Mouse (Mus musculus) telencephalon, adult 2 months (tissue): ENCODE measurements around the gene Tpbgl.

Experiments used
- DNase-seq: peaks from one replicate; pipeline ENCODE4 v3.0.0-alpha.2; 2011; ENCODE audit warnings: low read depth, low spot score

The Tpbgl gene

DNA sequence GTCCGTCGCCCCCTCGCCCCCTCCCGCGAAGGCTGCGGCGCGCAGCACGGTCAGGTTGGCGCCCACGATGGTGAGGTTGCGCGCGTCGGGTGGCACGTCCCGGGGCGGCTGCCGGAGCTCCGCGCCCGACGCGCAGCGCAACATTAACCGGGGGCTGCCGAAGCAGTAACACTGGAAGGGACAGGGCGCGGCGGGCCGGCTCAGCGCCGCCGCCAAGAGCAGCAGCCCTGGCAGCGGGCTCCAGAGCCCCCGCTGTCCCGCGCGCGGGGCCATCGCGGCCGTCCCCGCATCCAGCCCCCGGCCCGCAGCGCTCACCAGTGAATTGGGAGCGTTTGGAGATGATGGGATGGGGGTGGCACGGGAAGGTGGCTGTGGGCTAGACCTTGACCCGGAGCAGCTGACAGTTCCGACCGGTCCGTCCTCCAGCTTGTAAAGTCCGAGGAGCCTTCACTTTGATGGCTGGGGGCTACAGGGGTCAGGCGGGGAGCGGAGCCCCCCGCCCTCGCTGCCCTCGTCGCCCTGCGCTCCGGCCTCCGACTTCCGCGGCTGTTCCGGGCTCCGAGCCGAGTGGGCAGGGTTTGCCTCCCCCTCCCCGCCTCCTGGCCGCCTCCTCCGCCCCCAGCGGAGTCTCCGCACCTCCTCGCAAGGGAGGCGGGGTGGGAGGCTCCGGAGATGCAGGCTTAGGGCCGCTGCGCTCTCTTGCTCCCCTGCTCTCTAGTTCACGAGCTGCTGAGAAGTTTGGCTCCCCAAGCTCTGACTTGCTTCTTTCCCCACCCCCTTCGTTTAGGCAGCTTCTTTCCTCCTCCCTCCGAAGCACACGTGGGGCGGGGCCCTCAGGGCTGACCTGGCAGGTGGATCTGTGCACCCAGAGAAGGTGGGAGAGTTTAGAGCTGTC lies at the start of gene Tpbgl:
Gene Tpbgl (minus strand): TSS at position 728 of the 895 bp plus-strand sequence.
- DNase-seq, result no peak

GRCm38 (mm10) chr7:99674890-99675289 lies 48.0 kb upstream of the Tpbgl start:
- peak; percentile 59 for DNase-seq

DNA sequence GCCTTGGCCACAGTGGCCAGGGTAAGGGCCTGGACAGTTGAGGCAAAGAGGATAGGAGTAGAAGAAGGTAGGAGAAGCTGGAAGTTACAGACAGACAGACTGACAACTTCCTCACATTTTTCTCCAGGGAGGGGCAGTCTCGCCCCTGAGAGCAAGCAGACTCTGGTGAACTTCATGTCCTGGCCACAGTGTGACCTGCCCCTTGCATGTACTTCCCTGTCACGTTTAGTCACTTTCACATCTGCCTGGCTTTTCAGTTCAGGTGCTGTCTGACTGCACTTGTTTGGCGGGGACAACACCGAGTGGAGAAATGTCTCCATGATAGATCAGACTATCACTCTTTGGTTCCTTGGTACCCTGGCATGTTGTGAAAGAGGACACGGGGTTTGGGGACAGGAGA lies 47.3 kb upstream of the Tpbgl start:
- DNase-seq, result no peak

- DNase-seq, result no peak
Measured at GRCm38 (mm10) chr7:99673188-99673587, 46.3 kb upstream of the Tpbgl start.

- no peak for DNase-seq
Measured at GRCm38 (mm10) chr7:99671544-99672435, 44.9 kb upstream of the Tpbgl start.

DNA sequence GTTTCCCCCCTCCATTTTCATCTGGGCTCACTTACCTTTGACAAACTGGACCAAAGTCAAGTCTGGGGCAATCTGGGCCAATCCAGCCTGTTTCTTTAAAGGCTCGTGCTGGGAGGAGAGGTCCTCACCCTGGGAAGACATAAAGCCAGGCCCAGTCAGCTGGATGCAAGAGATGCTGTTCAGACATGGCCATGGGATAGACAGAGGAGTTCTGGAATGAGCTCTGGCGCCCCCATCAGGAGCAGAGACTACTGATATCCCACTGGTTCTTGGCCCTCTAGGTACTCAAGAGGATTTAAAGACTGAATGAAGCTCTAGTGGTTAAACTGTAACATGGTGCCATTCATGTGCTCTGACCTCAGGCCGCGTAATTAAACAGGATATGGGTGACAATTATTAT lies 44.0 kb upstream of the Tpbgl start:
- no peak for DNase-seq

GRCm38 (mm10) chr7:99668802-99669201 lies 41.9 kb upstream of the Tpbgl start:
- no peak for DNase-seq

GRCm38 (mm10) chr7:99667096-99667495 lies 40.2 kb upstream of the Tpbgl start:
- no peak for DNase-seq

DNA sequence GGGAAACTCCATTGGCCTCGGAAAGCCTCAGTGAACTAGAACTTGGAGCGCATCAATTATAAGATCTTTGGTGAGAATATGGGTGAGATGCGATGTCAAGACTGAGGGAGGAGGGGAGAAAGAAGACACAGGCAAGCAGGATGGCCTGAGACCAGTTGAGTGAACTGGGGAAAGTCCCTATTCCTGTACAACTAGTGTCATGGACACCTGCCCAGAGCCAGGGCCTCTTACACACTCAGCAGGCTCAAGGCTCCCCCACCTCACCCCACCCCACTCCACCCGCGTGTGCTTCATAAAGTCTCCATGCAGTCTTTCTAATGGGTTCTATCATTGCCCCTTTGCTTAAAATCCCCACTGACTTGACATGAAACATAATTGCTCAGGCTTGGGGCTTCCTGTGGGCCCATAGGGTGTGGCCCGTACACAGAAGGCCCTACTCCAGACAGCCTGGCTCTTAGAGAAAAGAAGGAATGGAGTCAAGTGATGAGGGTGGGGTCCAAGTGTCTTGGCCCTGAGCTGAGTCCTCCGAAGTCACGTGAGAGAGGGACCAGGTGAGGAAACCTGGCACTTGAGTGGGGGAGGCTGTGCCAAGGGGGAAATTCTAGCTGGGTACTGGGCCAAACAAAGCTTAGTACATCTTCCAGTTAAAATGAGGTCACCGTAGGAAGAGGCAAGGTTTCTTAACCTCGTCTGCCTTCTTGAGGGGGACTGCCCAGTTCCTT lies 39.0 kb upstream of the Tpbgl start:
- no peak for DNase-seq

GRCm38 (mm10) chr7:99664571-99665485 lies 37.9 kb upstream of the Tpbgl start:
- DNase-seq, result peak; percentile 33

DNA sequence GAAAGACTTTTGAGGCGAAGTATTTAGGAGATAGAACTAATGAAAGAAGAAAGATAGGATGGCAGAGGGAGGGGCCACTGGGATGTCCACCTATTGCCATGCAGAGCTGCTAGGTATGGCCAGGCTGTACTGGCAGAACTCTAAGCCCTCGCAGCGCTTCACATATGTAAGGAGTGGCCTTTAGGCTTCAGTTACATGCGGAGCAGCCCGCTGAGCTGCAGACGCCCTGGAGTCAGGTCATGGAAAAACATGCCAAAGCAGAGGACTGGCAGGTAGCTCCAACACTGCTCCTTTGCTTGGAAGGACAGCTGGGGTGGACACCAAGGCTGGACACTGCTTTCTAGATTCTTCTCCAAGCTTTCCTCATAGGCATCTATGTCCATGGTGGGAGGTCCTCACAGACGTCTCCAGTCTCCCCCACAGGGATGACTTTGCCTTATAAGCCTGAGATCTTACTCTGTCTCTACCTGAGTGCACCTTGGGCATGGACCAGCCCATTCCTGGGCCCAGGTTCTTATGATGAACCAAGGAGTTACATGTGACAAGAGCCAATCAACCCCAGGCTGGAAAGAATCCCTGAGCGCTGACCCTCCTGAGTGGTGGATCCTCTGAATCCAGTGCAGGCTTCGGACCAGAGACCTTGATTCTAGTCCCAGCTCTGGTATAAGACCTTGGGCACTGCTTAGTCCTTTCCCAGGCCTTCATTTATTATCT lies 36.8 kb upstream of the Tpbgl start:
- DNase-seq, result no peak

DNA sequence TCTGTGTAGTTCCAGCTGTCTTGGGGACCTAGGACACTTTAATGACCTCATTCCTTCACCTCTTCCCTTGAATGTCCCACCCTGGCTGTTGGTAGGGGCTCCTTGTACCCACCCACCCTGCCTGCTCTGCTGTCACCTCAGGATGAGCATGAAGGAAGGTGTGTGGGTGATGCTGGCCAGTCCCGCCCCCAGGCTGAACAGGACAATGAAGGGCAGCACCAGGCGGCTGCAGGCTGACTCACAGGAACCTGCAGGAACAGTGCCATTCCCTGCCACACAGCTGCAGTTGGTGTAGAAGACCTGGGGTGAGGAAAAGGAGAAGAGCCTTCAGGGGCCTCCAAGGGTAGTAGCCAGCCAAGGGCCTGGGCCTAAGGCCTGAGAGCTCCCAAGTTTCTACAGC lies 35.4 kb upstream of the Tpbgl start:
- no peak for DNase-seq

DNA sequence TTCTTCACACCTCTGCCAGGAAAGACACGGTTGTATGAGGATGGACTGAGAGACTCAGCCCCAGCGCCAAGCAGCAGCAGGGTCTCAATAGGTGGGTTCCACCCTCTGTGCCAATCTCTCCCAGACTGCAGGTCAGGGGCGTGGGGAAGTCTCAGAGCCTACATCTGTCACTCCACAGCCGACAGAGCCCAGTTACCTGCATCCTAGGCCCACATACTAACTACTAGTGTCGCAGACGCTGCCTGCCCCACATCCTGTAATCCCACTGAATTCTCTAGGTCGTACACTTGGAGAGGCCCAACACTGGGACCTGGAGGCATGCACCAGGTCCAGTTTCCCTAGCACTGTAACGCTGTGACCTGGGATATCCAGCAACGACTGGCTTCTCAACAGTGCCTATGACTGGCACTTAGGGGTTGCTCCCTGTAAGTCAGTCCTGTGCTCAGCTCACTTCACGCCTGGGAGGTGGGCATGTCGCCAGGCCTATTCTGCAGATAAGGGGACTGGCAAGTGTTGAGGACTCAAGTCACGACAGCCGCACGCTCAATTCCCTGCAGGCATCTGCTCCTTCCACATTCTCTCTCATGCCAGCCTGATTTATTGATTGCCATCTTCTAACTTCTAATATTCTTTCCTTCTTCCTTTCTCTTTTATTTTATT lies 34.8 kb upstream of the Tpbgl start:
- DNase-seq, result no peak

DNA sequence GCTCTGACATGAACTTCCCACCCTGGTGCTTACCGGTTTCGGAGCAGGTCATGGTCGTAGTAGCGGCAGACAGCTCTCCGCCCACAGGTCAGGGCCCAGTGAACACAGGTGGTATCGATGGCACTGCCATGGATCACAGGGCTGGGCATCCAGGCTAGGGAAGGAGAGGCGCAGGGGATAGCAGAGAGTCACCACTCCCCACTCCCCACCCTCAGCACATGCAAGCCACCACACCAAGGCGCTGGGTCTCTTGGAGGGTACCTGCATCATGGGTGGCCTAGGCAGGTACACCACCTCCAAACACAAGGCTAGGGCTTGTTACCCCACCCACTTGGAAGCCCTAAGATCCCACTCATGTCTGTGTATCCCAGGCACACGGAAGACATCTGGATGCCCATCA lies 34.2 kb upstream of the Tpbgl start:
- no peak for DNase-seq

DNA sequence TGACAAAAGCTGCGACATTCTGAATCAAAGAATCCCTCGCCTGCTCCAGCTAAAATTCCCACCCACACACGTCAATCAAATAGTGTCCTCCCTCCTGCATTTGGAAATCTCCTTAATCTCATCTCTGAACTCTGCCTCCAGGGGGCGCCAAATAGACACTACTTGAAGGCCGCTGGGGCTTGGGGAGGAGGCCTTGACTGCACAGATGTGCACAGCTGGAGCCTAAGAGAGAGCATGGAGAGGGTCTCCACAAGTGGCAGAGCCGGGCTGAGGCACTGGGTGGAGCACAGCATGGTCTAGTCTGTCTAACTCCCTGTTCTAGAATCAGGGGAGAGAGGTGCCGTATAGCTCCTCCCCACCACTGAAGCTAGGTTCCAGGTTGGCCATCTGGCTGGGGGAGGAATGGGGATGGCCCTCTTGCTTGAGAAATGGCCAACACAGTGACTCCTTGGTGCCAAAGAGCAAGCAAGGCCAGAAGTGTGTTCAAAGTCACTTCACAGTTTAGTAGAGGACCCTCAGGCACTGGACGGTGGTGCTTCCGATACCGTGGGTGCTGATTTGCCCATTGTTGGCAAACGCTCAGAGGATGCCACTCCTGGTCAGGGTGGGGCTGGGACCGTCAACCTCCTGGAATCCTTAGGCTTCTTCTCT lies 32.6 kb upstream of the Tpbgl start:
- peak; percentile 34 for DNase-seq

- DNase-seq, result no peak
Measured at GRCm38 (mm10) chr7:99654244-99654643, 27.3 kb upstream of the Tpbgl start.

- DNase-seq, result no peak
Measured at GRCm38 (mm10) chr7:99649585-99649984, 22.7 kb upstream of the Tpbgl start.

- no peak for DNase-seq
Measured at GRCm38 (mm10) chr7:99648623-99649022, 21.7 kb upstream of the Tpbgl start.

DNA sequence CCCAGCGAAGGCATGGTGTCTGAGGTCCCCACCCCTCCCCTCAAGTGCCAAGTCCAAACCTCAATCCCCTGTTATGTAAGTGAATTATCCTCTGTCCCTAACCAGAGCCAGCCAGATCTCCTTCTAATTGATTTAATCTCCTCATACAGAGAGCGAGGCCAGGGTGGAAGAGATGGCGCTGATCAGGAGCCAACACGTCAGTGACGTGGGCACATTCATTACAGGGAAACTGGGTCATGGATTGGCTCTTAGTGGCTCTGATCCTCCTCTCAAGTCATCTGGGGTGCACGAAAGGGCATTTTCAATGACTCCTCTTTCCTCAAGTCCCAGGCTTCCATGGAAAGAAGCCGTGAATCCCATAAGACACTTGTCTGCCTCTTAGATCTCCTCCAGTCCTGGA lies 17.8 kb upstream of the Tpbgl start:
- DNase-seq, result no peak
